Mouse (Mus musculus): Measurements from ENCODE around the gene Gm42669.

- no peak for TF ChIP-seq GATA1 (IDR thresholded peaks at IDR 0.05; ENCODE audit: low read length)
- TF ChIP-seq TAL1 (IDR thresholded peaks at IDR 0.05; ENCODE audit: low read length): no peak
These were observed 91.0 kb downstream of the Gm42669 start for GRCm38 (mm10) chr5:107598380-107598779.

Measured in erythroblast, embryonic 14.5 days (primary cell).